Comparison of ENCODE assay signal across 10 mouse cellular contexts in genomic region chr11:32931018-32931417, GRCm38 (mm10).
A peak's percentile ranks its signal among the peaks of the same experiment; 100 is the strongest.
DNase-seq lines count a peak whose midpoint lies in the region; ATAC-seq lines count a peak whose summit lies in the region.
"Had no signal": no experiment of that assay in that cellular context is flagged by ENCODE, and none has a peak within 500 bp of the region (broad histone marks: within the 10 kb centered on the region; RNA-seq: fewer than 3 reads in every experiment).

No protein-coding gene starts in this region.

- peak overlapping the region; percentile 12; the same call in 1 of the 2 replicates for H3K4me2 ChIP-seq in forebrain, embryonic 14.5 days (ENCODE audit: low read length)
- H3K4me2 ChIP-seq in forebrain, embryonic 13.5 days = no peak overlapping the region
- H3K4me2 ChIP-seq in limb, embryonic 15.5 days = 0 out of 2 replicates have a peak overlapping the region, but pooled peaks have one; percentile 1

- ATAC-seq in forebrain, embryonic 14.5 days = no peak
- no peak for ATAC-seq in forebrain, embryonic 13.5 days
- no peak for ATAC-seq in limb, embryonic 15.5 days (ENCODE audit: insufficient number of reproducible peaks, low FRiP score, low TSS enrichment, low read depth)
- ATAC-seq: activated CD4-positive, CD25-positive, alpha-beta regulatory T cell, adult 4 months had no signal

- no peak for DNase-seq in forebrain, embryonic 14.5 days (ENCODE audit: low spot score)
- DNase-seq in retina, embryonic 14.5 days (ENCODE audit: low spot score) = peak; percentile 11
- DNase-seq in retina, postnatal 1 day = no peak
- DNase-seq in yolk sac, embryonic 10.5 days (ENCODE audit: low spot score) = peak; percentile 26
- DNase-seq in cerebellum, postnatal 25 days = no peak
- DNase-seq in natural killer cell, adult 2 months (ENCODE audit: low spot score in 2 of 2) = no peak
- DNase-seq: lung, adult 2 months had no signal

- no peak overlapping the region for H3K27ac ChIP-seq in forebrain, embryonic 14.5 days (ENCODE audit: low read depth, low read length)
- H3K27ac ChIP-seq in forebrain, embryonic 13.5 days = no peak overlapping the region
- no peak overlapping the region for H3K27ac ChIP-seq in limb, embryonic 15.5 days

- no peak overlapping the region for H3K4me3 ChIP-seq in forebrain, embryonic 14.5 days (ENCODE audit: low read depth, low read length)
- no peak overlapping the region for H3K4me3 ChIP-seq in forebrain, embryonic 13.5 days
- no peak overlapping the region for H3K4me3 ChIP-seq in limb, embryonic 15.5 days

- no peak overlapping the region for H3K9ac ChIP-seq in forebrain, embryonic 14.5 days (ENCODE audit: low read length)
- no peak overlapping the region for H3K9ac ChIP-seq in forebrain, embryonic 13.5 days
- no peak overlapping the region for H3K9ac ChIP-seq in limb, embryonic 15.5 days

- no peaks in the 10 kb centered on the region for H3K36me3 ChIP-seq in forebrain, embryonic 14.5 days (ENCODE audit: control insufficient read depth, insufficient read depth, low read length)
- H3K36me3 ChIP-seq in forebrain, embryonic 13.5 days (ENCODE audit: poor library complexity, severe bottlenecking) = no peaks in the 10 kb centered on the region
- no peaks in the 10 kb centered on the region for H3K36me3 ChIP-seq in limb, embryonic 15.5 days

- H3K27me3 ChIP-seq in forebrain, embryonic 14.5 days (replicated peaks; ENCODE audit: control insufficient read depth, insufficient read depth, low read length) = no peaks in the 10 kb centered on the region
- peaks cover 12% of the 10 kb centered on the region for H3K27me3 ChIP-seq in forebrain, embryonic 13.5 days
- H3K27me3 ChIP-seq in limb, embryonic 15.5 days = 0 out of 2 replicates have a peak, but pooled peaks cover 6% of the 10 kb centered on the region

- H3K9me3 ChIP-seq in forebrain, embryonic 14.5 days (replicated peaks; ENCODE audit: control insufficient read depth, low read length) = no peaks in the 10 kb centered on the region
- peaks cover 4% of the 10 kb centered on the region; the same call in 1 of the 2 replicates for H3K9me3 ChIP-seq in forebrain, embryonic 13.5 days (replicated peaks)
- H3K9me3 ChIP-seq in limb, embryonic 15.5 days = no peaks in the 10 kb centered on the region

- no peaks in the 10 kb centered on the region; the same call in 1 of the 2 replicates for H3K4me1 ChIP-seq in forebrain, embryonic 14.5 days (ENCODE audit: control insufficient read depth, insufficient read depth, low read length)
- H3K4me1 ChIP-seq in forebrain, embryonic 13.5 days = peaks cover 5% of the 10 kb centered on the region
- H3K4me1 ChIP-seq in limb, embryonic 15.5 days = peaks cover 28% of the 10 kb centered on the region

- WGBS in forebrain, embryonic 14.5 days = 18% methylated on average over 11 of the region's 14 CpGs
- WGBS in forebrain, embryonic 13.5 days = 19% methylated on average over 14 of the region's 14 CpGs
- 6% methylated on average over 14 of the region's 14 CpGs for WGBS in limb, embryonic 15.5 days

Comparison
In these comparisons a context has a peak if more than half of its experiments do, and no peak if none do; other contexts are left out.
1. DNase-seq: peak in retina, embryonic 14.5 days (single experiment) and yolk sac, embryonic 10.5 days (single experiment); none in forebrain, embryonic 14.5 days (single experiment), retina, postnatal 1 day (single experiment), cerebellum, postnatal 25 days (0 of 2) and natural killer cell, adult 2 months (0 of 2).